Mouse (Mus musculus) 3T3-L1 (cell line): ENCODE results near the gene Aatk.

Experiments used
- DNase-seq: peaks from one replicate; pipeline ENCODE4 v3.0.0-alpha.2; 2015; ENCODE audit warnings: low read depth, low spot score

Aatk gene

DNA sequence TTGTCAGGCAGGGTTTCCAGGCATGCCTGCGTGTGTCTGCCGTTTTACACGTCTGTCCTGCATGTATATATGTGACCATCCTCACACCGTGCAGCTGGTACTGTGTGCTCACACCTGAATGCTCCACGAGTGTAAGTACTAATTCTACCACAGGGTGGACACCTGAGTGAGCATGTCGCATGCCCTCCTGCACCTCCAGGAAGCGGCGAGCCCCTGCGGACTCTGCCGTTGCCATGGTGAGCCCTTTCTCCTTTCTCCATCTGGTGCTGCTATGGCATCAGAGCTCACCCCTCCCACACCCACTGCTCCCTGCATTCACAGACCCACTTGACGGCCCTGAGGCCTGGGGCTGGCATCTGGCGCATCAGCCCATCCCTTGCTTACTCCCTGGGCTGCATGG lies 24.1 kb downstream of the Aatk start:
- no peak for DNase-seq

- no peak for DNase-seq
Measured at GRCm38 (mm10) chr11:120022216-120022615, 24.8 kb downstream of the Aatk start.

DNA sequence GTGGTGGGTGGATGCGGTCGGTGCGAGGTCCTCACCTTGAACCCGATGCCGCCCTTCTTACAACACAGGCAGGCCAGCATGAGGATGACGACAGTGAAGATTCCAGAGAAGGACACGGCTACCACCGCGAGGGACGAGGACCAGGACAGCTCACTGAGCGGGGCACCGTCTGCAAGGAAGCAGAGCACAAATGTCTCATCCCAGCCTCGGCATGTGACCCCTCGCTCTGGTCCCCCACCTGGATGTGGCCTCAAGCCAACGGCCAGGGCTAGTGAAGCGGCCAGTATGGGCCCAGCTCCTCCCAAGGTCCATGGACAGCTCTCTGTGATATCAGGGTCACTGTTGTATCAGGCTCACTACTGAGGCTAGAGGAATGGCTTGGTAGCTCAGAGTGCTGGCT lies 25.6 kb downstream of the Aatk start:
- DNase-seq, result no peak

DNA sequence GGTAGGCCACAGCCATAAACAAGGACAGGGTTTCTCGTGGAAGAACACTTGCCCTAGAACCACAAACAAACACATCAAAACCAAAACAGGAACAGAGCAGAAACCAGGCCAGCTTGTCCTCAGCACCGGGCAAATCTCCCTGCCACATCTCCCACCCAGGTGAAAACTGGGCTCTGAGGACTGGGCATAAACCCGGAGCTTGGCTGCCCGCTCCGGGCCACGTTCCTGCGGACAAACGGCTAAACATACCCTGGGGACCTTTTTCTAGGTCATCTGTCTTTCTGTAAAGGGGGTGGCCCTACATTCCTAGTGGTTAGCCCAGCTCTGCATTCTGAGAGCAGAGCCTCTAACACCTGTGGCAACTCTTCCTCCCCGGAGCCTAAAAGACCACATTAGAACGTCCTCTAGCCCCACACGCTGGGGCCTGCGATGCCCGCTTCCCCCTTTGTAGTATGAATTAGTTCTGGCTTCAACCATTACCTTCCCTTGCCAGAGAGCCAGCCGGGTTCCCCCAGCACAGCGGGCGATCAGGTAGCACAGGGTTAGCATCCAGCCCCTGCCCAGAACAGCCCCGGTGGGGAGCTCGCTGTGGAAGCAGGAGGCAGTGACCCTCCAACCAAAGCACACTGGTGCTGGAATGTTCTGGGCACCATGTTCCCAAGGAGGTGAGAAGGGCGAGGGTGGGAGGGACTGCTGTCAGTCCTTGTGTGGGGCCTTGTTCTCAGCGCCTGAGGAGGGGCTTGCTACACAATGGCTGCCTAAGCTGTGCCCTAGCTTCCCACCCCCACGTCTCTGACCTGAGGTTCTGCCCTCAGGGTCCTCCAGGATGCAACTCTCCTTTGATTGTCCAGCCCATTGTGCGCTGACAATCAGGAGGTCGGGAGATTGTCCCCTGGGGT lies 27.2 kb downstream of the Aatk start:
- no peak for DNase-seq

DNA sequence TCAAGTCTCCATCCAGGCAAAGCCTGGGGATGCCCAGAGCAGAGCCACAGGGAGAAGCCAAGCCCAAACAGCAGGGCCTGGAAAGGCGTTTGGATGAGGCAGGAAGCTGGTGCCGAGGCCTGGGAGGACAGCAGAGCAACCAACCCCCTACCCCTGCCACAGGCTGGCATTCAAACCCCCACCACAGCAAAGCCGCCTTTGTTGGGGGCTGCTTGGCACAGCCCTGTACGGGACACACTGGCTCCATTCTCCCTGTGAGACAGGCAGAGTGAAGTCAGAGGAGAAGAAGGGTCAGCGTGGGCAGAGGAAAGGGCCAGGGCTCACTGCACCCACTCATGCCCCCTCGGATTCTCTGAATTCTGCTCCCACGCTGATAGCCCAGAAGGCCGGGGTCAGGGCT lies 30.0 kb downstream of the Aatk start:
- DNase-seq, result no peak

DNA sequence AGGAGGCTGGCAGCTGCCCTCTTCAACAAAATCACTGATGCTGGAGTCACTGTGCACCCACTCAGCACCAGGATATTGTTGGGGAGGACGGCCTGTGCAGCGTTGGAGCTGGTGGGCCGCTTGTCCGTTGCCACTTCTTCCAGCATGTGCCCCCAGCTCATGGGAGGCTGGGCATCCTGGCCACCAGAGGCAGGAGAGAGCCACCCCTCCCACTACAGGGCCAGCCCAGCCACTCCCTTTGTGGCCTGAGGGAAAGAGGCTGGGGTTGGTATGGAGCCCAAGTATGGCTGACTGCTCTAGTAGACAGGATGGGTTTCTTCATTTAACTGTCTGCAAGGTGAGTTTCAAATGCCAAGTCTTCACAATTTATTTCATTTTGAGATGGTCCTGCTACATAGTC lies 32.2 kb downstream of the Aatk start:
- no peak for DNase-seq

DNA sequence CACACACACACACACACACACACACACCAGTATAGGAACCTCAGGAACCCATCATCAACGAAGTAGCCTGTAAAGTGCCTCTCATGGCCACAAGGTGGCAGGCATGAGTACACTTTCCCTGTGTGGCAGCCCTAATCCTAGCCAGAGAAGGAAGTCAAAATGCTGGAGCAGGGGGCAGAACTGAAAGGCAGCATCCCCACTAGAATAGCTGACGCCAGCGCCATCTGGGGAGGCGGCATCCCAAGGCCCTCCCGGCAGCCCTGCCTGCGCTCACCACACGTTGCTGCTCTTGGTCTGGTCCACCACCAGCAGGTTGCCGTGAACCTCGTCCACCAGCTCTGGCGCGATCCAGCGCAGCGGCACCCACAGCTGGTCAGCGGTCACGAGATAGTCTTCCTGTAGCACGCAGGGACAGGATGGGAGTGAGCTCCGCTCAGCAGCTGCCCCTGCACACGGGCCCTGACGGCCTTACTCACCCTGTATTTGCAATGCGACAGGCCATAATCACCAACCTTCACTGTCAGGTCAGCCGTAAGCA lies 33.7 kb downstream of the Aatk start:
- DNase-seq, result peak; percentile 94

DNA sequence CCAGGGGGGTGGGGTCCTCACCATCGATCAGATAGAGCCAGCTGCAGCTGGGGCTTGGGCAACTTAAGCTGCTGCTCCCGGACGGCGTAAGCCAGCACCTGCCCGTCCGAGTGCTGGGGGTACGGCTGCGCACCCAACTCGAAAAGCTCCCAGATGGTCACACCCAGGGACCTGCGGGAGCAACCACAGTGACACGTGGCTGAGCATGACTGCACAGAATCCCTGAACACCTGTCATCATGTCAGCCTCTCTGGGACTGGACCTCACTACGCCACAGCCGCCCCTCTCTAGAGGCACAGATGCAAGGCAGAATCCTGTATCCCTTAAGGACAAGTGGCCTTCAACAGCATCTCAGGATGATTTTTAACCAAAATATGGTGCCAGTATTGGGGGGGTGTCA lies 34.3 kb downstream of the Aatk start:
- DNase-seq, result no peak

DNA sequence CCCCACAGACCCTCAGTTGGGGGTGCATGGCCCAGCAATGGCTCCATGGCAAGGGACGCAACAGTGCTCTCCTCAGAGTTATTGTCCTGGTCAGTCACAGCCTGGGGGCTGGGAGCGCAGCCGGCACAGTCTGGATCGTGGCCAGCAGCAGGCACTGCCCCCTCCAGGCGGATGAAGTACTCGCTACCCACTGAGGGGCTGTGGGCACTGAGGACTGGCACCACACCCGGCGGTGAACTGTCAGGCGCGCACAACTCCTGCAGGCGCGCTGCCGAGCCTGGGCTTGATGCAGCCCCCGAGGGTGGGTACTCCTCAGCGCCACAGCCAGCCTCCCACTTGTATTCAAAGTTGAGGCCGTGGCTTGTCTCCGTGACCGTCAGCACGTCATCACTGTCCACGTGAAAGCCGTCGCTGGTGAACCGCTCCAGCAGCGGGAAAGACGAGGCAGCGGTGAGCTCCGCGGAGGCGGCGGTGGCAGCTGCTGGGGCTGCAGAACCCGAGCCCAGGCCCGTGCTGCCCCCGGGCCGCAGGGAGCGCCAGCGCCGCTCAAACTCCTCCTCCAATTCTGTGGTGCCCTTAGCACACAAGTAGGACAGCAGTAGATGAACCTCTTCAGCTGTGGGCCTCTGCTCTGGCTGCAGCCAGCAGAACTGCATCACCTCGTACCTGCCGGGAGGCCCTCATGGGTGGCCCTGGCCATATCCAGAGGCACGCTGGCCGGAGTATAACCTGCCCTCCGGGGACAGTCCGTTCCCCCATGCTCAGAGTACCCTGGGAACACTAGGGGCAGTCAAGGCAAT lies 35.0 kb downstream of the Aatk start:
- DNase-seq, result no peak

- DNase-seq, result no peak
Measured at GRCm38 (mm10) chr11:120011114-120011760, 35.7 kb downstream of the Aatk start.

GRCm38 (mm10) chr11:120009937-120010336 lies 37.0 kb downstream of the Aatk start:
- DNase-seq, result no peak

DNA sequence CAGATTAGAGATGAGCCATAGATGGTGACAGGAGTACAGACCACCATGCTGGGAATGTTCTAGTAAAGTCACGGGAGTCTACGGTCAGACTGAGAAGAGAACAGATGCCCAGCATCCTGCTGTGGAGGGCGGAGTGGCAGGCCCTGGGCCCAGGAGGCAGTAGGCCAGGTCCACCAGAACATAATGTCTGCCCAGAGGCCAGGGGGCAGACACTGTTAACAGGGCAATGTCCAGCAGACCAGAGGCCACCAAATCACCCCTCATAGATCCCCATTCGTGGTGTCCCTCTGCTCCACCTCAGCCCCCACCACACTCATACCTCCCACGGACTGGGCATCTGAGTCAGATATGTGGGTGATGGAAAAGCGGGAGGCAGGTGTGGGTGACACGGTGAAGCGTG lies 38.0 kb downstream of the Aatk start:
- DNase-seq, result no peak

DNA sequence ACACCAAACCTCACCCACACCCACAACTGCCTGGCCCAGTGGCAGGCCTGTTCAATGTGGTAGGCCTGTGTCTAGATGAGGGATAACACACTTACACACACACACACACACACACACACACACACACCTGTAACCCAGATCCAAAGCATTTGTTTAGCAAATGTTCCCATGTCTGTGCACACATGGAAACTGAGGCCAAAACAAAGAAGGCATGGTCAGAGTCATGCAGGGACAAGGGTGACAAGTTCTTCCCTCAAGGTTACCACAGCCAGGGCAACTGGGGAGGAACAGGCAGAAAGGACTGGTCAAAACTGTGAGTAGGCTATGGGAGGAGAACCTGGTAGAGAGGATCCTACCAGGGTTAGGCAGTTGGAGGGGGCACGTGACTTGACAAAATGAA lies 38.5 kb downstream of the Aatk start:
- no peak for DNase-seq

DNA sequence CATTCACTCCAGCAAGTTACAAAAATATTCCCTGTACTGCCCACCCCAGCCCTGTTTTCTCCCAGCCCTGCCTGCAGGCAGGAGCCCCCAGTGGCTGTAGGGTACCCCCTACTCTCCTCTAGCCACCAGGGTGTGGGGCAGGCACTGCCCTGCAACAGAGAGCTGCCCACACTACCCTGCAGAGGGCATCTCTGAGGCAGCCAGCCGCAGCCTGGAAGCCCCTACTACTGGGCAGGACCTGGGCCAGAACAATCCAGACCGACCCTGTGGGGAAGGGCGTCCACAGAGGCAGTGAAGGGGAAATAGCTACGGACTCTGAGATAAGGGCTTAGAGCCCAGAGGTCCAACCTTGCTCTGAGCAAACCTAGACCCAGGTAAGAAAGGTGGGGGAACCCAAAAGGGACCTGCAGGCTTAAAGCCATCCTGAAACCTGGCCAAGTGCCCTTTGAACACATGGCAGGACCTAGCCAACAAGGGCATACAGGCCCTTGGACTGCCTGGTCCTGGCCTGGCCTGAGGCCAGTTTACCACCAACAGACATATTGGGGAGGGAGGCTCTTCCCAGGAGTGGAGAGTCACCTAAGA lies 39.4 kb downstream of the Aatk start:
- DNase-seq, result no peak

DNA sequence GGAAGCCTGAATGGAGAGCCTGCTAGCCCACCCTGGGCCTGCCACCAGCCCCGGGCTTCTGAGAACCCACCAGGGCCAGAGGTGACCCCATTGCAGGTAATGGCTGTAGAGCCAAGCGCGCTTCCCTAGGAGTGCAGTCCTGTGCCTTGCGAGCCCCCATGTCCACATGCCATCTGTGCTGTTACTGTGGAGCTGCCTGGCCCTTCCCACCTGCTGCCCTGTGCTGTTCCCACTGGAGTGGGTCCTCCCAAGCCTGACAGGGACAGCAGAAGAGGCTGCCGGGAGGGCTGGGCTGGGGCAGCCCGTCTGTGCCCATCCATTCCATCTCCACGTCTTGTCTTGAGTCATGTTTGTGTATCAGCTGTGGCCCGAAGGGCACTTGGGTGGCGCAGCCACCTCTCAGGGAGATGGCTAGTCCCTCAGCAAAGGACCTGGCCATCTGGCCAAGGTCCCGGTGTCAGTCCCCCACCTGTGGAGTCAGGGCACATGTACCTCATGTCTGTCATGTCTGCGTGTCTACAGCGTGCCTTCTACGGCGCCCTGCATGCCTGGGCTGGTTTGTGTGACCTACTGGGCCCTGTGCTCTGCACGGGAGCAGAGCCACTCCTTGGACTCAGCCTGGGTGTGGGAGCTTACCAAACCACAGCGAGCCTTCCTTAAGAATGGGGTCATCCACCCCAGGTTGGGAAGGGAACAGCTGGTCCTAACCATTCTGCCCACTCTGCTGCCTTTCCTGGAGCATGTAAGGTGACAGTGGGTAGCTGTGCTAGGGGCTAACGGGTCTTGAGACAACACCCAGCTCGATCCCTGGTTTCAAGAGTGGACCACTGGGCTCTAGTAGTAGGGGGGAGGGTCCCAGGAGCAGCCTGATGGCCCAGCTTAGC lies 41.3 kb downstream of the Aatk start:
- no peak for DNase-seq

DNA sequence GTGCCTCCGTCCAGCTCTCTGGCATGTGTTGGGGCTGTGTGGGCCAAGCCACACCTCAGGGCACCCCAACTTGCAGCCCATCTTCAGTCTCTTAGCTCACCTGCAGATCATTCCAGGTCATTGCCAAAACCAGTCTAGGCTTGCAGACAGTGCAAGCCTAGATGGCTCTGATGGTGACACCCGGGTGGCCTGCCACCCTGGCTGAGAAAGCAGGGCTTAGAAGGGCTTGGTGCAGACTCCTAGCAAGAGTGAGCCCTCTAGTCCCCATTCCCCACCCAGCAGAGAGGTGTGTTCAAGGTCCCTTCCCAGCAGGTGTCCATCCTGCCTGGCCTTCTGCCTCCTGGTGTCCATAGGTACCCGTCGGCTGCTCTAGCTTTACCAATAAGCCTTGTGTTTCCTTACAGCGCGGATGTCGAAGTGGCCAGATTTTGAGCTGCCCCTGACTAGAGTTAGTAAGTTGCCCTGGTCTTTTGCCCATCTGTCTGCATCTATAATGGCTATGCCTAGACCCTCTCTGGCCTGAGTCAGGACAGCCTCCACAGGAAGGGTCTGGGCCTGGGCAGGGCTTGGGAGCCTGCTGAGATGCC lies 44.2 kb downstream of the Aatk start:
- DNase-seq, result no peak

DNA sequence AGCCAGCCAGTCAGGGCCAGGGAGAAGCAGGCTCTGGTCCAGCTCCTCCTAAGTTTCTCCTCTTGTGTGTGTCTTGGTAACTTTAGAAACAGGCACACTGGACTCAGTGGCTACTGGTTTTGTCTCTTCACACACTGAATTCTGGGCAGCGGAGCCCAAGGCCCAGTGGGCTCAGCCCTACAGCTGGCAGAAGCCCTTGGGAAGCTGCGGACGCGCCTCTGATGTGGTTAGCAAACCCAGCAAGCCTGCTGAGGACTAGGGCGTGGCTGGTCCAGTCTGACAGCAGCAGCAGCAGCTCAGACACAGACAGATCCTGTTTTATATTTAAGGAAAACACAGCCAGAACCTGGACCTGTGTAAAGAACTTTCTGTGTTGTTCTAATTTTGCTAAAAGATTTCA lies 44.9 kb downstream of the Aatk start:
- DNase-seq, result no peak

DNA sequence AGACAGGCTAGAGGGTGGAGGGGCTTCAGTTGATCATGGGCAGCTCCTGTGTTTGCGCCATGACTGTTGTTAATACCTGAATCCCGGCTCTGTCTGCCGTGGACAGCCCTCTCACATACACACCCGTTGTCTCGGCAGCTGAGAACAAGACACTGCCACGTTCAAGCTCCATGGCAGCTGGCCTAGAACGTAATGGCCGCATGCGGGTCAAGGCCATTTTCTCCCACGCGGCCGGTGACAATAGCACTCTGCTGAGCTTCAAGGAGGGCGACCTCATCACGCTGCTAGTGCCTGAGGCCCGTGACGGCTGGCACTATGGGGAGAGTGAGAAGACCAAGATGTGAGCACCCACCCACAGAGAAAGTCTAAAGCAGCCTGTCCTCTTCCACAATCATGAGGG lies 49.6 kb downstream of the Aatk start:
- DNase-seq, result no peak

GRCm38 (mm10) chr11:119991338-119991678 lies 55.7 kb downstream of the Aatk start:
- DNase-seq, result peak; percentile 93

- DNase-seq, result peak; percentile 27
Measured at GRCm38 (mm10) chr11:119990658-119991337, 56.2 kb downstream of the Aatk start.
